10 mouse cellular contexts compared by ENCODE assay signal in genomic region chr13:37908061-37908460, GRCm38 (mm10).
DNase-seq lines count a peak whose midpoint lies in the region; ATAC-seq lines count a peak whose summit lies in the region.
"Had no signal": no experiment of that assay in that cellular context is flagged by ENCODE, and none has a peak within 500 bp of the region (broad histone marks: within the 10 kb centered on the region; RNA-seq: fewer than 3 reads in every experiment).

No protein-coding gene starts in this region.

- H3K4me1 ChIP-seq in embryonic facial prominence, embryonic 15.5 days, result peaks cover 15% of the 10 kb centered on the region; the same call in 1 of the 2 replicates
- H3K4me1 ChIP-seq in stomach, embryonic 16.5 days (ENCODE audit: control insufficient read depth, insufficient read depth, low read length), result peaks cover 33% of the 10 kb centered on the region
- no peaks in the 10 kb centered on the region for H3K4me1 ChIP-seq in hindbrain, embryonic 13.5 days (replicated peaks)

- 72% methylated on average over 9 of the region's 9 CpGs for WGBS in embryonic facial prominence, embryonic 15.5 days
- WGBS in stomach, embryonic 16.5 days, result 52% methylated on average over 9 of the region's 9 CpGs
- 88% methylated on average over 9 of the region's 9 CpGs for WGBS in hindbrain, embryonic 13.5 days

- H3K4me2 ChIP-seq in embryonic facial prominence, embryonic 15.5 days (replicated peaks), result 0 out of 2 replicates have a peak overlapping the region, but pooled peaks have one; percentile 10
- peak overlapping the region; percentile 32 for H3K4me2 ChIP-seq in stomach, embryonic 16.5 days (ENCODE audit: low read depth, low read length)
- no peak overlapping the region for H3K4me2 ChIP-seq in hindbrain, embryonic 13.5 days

- H3K27me3 ChIP-seq in embryonic facial prominence, embryonic 15.5 days, result no peaks in the 10 kb centered on the region
- H3K27me3 ChIP-seq in stomach, embryonic 16.5 days (ENCODE audit: control insufficient read depth, insufficient read depth, low read length), result no peaks in the 10 kb centered on the region
- no peaks in the 10 kb centered on the region for H3K27me3 ChIP-seq in hindbrain, embryonic 13.5 days

- H3K4me3 ChIP-seq in embryonic facial prominence, embryonic 15.5 days (replicated peaks), result no peak overlapping the region
- no peak overlapping the region for H3K4me3 ChIP-seq in stomach, embryonic 16.5 days (replicated peaks; ENCODE audit: low read length)
- H3K4me3 ChIP-seq in hindbrain, embryonic 13.5 days, result no peak overlapping the region
- H3K4me3 ChIP-seq: heart, adult 2 months had no signal

- peak overlapping the region; percentile 88 for H3K27ac ChIP-seq in embryonic facial prominence, embryonic 15.5 days (replicated peaks)
- H3K27ac ChIP-seq in stomach, embryonic 16.5 days (ENCODE audit: low read length), result peak overlapping the region; percentile 91
- no peak overlapping the region for H3K27ac ChIP-seq in hindbrain, embryonic 13.5 days
- H3K27ac ChIP-seq: heart, adult 2 months had no signal

- H3K9me3 ChIP-seq in embryonic facial prominence, embryonic 15.5 days (replicated peaks), result no peaks in the 10 kb centered on the region
- H3K9me3 ChIP-seq in stomach, embryonic 16.5 days (replicated peaks; ENCODE audit: control insufficient read depth, low read length), result no peaks in the 10 kb centered on the region
- no peaks in the 10 kb centered on the region for H3K9me3 ChIP-seq in hindbrain, embryonic 13.5 days

- H3K36me3 ChIP-seq in embryonic facial prominence, embryonic 15.5 days, result peaks cover 63% of the 10 kb centered on the region
- peaks cover 15% of the 10 kb centered on the region for H3K36me3 ChIP-seq in stomach, embryonic 16.5 days (ENCODE audit: control insufficient read depth, insufficient read depth, low read length)
- no peaks in the 10 kb centered on the region for H3K36me3 ChIP-seq in hindbrain, embryonic 13.5 days

- DNase-seq in cerebellum, adult 9-11 months, result peak; percentile 17
- DNase-seq in kidney, postnatal 36 days, result peak; percentile 40 to 52
- no peak for DNase-seq in embryo, embryonic 11 days
- no peak for DNase-seq in right cerebral cortex, postnatal 14 days
- DNase-seq: heart, adult 2 months; liver had no signal

- no peak overlapping the region for H3K9ac ChIP-seq in embryonic facial prominence, embryonic 15.5 days
- H3K9ac ChIP-seq in stomach, embryonic 16.5 days (ENCODE audit: low read length), result peak overlapping the region; percentile 9
- H3K9ac ChIP-seq in hindbrain, embryonic 13.5 days, result no peak overlapping the region

- ATAC-seq in cerebellum, adult (ENCODE audit: insufficient number of reproducible peaks, low FRiP score, low TSS enrichment), result no peak
- no peak for ATAC-seq in embryonic facial prominence, embryonic 15.5 days (ENCODE audit: insufficient number of reproducible peaks, low FRiP score, low TSS enrichment, low read depth)
- peak; percentile 82 for ATAC-seq in stomach, embryonic 16.5 days (ENCODE audit: insufficient read depth, low FRiP score)
- no peak for ATAC-seq in hindbrain, embryonic 13.5 days (ENCODE audit: low FRiP score)

Comparison
In these comparisons a context has a peak if more than half of its experiments do, and no peak if none do; other contexts are left out.
1. DNase-seq: peak in cerebellum, adult 9-11 months (single experiment) and kidney, postnatal 36 days (2 of 2); none in embryo, embryonic 11 days (single experiment) and right cerebral cortex, postnatal 14 days (single experiment).